Mouse (Mus musculus): ENCODE results near the gene Hpdl.
A peak's percentile ranks its signal among the peaks of the same experiment; 100 is the strongest.
"Not testable (repeated sequence)": the region's sequence is repeated elsewhere in the genome, so short reads cannot be mapped to it uniquely, and the experiment has no call there.

Gene Hpdl

DNA sequence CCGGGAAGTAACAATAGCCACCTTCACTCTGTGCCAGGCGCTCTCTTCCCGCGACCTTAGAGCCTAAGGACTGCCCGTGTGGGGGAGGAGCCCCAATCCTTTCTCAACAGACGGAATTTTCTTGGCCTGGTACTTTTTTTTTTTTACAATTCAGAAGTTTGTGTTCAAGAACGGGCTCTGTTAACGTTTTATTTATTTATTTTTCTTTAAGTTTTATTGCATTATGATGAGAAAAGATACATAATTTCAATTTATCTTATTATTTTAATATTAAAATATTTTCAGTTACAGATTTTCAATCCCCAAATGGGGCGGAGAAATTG lies at the start of gene Hpdl:
TSS of gene Hpdl (minus strand) at position 14 of the 323 bp plus-strand sequence.
- DNase-seq, result no peak

DNA sequence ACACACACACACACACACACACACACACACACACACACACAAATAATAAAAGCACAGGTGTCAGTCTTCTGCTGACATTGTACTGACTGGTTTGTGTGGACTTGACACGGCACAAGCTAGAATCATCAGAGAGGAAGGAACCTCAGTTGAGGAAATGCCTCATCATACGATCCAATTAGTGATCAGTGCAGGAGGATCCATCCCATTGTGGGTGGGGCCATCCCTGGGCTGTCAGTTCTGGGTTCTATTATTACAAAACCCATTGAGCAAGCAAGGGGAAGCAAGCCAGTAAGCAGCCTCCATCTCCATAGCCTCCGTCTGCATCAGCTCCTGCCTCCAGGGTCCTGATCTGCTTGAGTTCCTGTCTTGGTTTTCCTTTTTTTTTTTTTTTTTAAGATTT lies 48.4 kb upstream of the Hpdl start:
- no peak for DNase-seq

GRCm38 (mm10) chr4:116862023-116862422 lies 40.5 kb upstream of the Hpdl start:
- no peak for DNase-seq

- DNase-seq, result peak; percentile 90
Observed at GRCm38 (mm10) chr4:116859711-116860110, 38.2 kb upstream of the Hpdl start.

- DNase-seq, result no peak
Observed at GRCm38 (mm10) chr4:116857203-116857602, 35.7 kb upstream of the Hpdl start.

- DNase-seq, result no peak
Observed at GRCm38 (mm10) chr4:116854286-116854685, 32.8 kb upstream of the Hpdl start.

DNA sequence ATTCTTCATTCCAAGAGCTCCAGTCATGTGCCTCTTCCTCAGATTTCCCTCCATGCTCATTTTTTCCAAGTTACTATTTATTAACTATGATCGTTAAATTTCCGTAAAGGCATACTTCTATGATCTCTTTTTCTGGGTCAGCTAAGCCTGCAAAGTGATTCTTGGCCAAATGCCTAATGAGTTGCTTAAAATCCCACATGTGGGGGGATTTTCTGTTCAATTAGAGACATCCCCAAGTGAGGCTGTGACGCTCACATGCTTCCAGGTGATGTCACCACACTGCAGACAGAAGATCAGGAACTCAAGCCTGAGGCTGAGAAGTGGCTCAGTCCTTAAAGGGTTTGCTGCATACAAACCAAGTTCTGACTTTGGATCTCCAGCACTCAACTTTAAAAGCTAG lies 28.4 kb upstream of the Hpdl start:
- no peak for DNase-seq

DNA sequence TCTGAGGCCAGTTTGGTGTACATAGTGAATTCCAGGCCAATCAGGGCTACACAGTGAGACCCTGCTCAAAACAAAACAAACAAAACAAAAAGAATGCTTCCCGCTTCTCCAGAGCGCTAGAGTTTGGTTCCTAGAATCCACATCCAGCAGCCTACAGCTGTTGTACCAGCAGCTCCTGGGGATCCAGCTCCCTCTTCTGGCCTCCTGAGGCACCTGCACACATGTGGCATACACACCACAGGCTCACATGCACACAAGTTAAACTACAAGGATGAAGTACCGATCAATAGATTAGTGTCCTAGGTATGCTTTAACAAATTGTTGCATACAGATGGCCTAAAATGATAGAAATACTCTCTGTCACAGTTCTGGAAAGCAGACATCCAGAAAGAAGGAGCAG lies 22.8 kb upstream of the Hpdl start:
- DNase-seq, result no peak

GRCm38 (mm10) chr4:116840841-116841240 lies 19.3 kb upstream of the Hpdl start:
- DNase-seq, result no peak

DNA sequence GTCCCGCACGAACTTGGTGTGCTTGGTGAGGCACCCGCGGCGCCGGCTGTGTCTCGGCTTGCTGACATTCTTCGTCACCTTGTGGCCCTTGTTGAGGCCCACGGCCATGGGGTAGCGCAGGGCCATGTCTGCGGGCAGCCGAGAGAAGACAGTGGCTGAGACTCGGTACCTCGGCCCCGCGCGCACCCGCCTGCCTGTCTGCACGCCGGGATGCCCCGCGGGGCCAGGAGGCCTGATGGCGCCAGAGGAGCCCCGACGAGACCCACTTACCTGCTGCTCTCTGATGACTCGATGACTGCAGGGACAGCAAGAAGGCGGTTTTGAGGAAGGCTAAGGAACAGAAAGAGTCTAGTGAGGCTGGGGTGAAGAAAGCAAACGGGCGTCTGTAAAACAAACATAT lies 18.6 kb upstream of the Hpdl start:
- DNase-seq, result not testable (repeated sequence)

DNA sequence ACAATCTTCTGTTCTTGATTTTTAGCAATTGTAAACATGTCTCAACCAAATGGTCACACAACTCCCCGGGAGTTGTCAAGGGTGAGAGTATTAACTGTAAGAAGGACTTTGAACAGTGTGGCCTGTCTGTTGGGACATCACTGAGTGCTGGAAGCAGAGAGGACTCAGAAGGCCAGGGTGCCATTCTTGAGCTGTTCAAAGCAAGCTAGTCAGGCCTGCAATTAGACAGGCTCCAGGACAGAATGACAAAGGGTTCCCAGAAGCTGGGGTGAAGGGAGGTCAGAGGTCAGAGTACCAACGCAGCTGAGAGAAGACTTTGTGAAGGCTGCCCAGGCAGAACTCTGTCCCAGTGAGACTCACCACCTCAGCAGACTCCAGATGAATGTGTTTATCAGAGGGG lies 17.5 kb upstream of the Hpdl start:
- DNase-seq, result peak; percentile 60

GRCm38 (mm10) chr4:116830070-116830368 lies 8.5 kb upstream of the Hpdl start:
- no peak for DNase-seq

GRCm38 (mm10) chr4:116829364-116830069 lies 8.0 kb upstream of the Hpdl start:
- no peak for DNase-seq

DNA sequence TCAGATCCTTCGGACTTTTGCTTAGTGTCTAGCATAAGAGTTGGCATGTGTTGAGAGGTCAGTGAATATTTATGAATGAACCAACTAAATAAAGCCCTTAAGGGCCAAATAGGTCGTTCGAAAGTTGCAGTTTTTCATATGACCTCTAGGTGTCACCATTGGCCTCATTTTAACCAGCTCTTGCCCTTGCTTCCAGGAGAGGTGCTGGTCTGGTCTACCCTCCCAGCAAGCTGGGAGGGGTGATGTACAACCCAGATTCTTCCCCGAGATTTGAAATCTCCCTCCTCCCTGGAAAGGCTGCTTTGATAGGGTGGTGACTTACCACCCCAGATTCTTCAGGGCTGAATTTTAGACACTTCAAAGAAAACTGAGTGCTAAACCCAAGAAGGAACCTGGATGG lies 6.3 kb upstream of the Hpdl start:
- peak; percentile 75 for DNase-seq

DNA sequence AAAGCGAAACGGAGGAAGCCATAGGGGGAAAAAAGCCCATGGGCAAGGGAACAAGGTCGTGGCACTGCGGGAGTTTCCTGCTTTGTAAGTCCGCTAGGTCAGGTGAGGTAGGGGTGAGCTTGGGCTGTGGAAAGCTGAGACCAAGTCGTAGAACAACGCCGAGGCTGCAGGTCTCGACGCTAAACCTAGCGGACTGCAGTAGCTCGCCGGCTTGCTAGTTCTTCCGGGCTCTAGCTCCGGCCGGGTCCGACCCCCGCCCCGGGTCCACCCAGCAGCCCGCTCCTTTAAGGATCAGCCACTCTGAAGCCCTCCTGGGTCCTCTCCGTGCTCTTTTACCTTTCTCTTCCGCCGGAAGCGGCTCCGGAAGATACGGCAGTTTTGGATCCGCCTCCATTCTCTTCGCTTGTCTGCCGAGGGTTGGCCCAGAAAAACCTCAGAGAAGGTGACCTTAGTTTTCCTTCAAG lies 3.1 kb upstream of the Hpdl start:
- DNase-seq, result peak; percentile 89

DNA sequence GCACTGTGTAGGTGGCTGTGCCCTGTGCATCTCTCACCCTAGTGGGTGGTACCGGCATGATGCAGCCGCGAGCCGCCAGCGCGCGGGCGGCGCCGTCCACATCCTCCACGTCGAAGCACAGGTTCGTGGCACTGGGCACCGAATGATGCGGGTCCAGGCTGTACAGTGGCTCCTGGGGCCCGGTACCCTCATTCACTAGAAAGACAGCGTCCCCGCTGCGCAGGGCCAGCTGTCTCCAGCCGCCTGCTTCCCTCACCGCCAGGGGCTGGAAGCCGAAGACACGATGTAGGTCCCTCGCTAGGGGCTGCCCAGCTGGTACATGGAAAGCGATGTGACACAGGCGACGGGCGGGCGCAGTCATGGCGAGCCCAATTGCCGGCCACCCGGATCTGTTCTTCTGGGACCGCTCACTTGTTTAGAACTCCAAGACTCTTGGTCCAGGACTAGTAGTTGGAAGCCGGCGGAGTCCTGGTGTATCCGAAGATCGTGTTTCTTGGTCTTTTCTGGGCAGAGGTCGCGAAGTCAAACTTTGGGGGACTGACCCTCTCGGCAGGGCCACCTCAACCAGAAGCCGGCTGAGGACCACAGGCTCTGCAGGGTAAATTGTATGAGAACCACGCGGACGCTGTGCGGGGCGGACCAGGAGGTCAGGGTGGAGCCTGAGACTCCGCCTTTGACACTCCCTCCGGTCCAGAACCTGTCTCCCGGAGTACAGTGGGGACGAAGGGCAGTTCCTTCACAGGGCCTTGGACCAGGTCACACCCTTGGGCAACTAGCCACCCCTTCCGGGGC lies 409 bp downstream of the Hpdl start:
- peak; percentile 97 for DNase-seq

DNA sequence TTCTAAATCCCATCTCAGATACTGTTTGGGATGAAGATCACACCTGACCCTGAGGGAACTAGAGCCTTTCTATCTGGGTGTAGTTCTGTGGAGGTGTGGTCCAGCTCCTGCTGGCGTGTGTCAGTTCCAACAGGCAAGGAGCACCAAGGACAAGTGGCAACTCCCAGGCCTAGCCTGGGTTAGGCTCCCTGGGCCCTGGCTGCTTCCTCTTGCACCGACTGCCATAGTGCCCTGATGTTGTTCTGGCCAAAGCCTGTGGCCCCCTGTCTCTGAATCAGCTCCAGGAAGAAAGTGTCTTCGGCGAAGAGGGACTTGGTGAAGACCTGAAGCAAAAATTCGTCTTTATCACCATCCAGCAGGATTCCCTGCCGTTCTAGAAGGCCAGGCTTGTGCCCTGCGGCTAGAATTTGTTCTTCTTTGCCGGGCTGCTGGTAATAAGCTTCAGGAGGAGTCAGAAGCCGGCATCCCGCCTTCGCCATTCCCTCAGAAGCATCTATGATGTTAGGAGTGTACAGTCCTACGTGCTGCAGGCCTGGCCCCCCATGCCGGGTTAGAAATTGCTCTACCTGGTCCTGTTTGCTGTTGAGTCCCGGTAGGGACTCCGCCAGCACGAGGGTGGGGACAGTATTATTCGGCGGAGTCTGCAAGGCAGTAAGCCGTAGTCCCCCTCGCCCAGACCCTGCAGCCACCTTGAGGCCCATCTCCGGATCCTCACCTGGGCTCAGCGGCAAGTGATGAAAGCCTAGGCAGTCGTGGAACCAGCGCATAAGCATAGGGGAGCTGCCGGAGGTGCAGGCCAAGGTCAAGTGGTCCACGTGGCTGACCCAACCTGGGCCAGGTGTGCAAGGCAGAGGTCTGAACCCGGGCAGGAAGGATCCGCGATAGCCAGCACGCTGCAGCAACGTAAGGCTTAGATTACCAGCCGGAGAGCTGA lies 1.3 kb downstream of the Hpdl start:
- DNase-seq, result no peak

- DNase-seq, result no peak
Observed at GRCm38 (mm10) chr4:116817486-116817885, 4.0 kb downstream of the Hpdl start.

GRCm38 (mm10) chr4:116815276-116815675 lies 6.2 kb downstream of the Hpdl start:
- no peak for DNase-seq

DNA sequence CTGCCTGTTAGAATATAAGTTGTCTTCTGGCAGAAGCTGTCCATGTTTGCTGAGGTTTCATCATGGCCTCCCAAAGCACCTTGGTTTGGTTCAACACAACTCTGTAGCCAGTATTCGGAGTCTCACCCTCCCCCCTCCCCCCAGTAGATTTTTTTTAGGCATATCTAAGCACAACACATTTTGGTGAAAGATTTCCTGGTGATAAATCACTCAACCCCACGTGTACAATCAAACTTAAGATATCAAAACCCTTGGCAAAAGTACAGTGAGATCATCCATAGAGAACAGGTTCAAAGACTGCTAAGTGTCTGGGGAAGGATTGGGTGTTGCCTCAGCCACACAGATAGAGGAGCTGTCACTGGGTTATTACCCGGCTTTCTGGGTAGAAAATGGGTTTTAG lies 10.5 kb downstream of the Hpdl start:
- no peak for DNase-seq

GRCm38 (mm10) chr4:116807197-116808129 lies 14.0 kb downstream of the Hpdl start, which contains the start of the genes Toe1 and Mutyh:
TSS of gene Toe1 (minus strand) at chr4:116807640.
TSS of gene Mutyh (plus strand) at chr4:116807723.
- peak; percentile 96 for DNase-seq

GRCm38 (mm10) chr4:116799901-116800300 lies 21.6 kb downstream of the Hpdl start:
- no peak for DNase-seq
